Mouse (Mus musculus) testis, adult 2 months (tissue): ENCODE data around the gene Vdr.

Experiments used
- CTCF ChIP-seq: fragments of 200-500 bp; IDR thresholded peaks from 2 replicates; pipeline ENCODE4 v1.5.1; 2012; ENCODE audit warnings: low read depth, mild to moderate bottlenecking, inconsistent platforms, low read length, moderate library complexity; ENCODE audit not compliant: control insufficient read depth, insufficient read depth, insufficient replicate concordance
- POLR2A ChIP-seq: fragments of 200-500 bp; IDR thresholded peaks from 2 replicates; pipeline ENCODE4 v1.6.1; 2012; ENCODE audit warnings: low read depth, mild to moderate bottlenecking, inconsistent platforms, low read length, moderate library complexity; ENCODE audit not compliant: control insufficient read depth

GRCm38 (mm10) chr15:97809206-97809605 lies 101.2 kb downstream of the Vdr start:
- TF ChIP-seq CTCF (no peak), POLR2A (no peak)
